Mouse (Mus musculus) embryonic facial prominence, embryonic 13.5 days (tissue): ENCODE results near the gene Otud3. TPM values are rescaled to one million over a fixed set of nuclear protein-coding genes. Genes with fewer than 3 reads are reported as not detected.

Source experiments
- ATAC-seq: fragments of 200-750 bp; cut with Nextera tagmentation; 2 replicates; pipeline ENCODE4 v1.8.0; 2017; ENCODE audit warnings: low read depth; ENCODE audit not compliant: insufficient number of reproducible peaks, insufficient read depth, low FRiP score, low TSS enrichment
- H3K27ac ChIP-seq: fragments of 300-500 bp; sonication (generic); 2 replicates; pipeline ENCODE4 v1.5.1; 2015; ENCODE audit warnings: moderate library complexity, mild to moderate bottlenecking, inconsistent platforms
- H3K27me3 ChIP-seq: fragments of 300-500 bp; sonication (generic); 2 replicates; pipeline ENCODE4 v1.6.1; 2015; ENCODE audit warnings: mild to moderate bottlenecking, inconsistent platforms
- H3K36me3 ChIP-seq: fragments of 300-500 bp; sonication (generic); 2 replicates; pipeline ENCODE4 v1.6.1; 2015; ENCODE audit warnings: mild to moderate bottlenecking, inconsistent platforms
- H3K4me1 ChIP-seq: fragments of 300-500 bp; sonication (generic); 2 replicates; pipeline ENCODE4 v1.6.1; 2015; ENCODE audit warnings: inconsistent platforms
- H3K4me2 ChIP-seq: fragments of 300-500 bp; sonication (generic); 2 replicates; pipeline ENCODE4 v1.6.1; 2015; ENCODE audit warnings: moderate library complexity, mild to moderate bottlenecking, inconsistent platforms
- H3K4me3 ChIP-seq: fragments of 300-500 bp; sonication (generic); 2 replicates; pipeline ENCODE4 v1.5.1; 2015; ENCODE audit warnings: mild to moderate bottlenecking, inconsistent platforms
- H3K9ac ChIP-seq: fragments of 300-500 bp; sonication (generic); 2 replicates; pipeline ENCODE4 v1.6.1; 2015; ENCODE audit warnings: mild to moderate bottlenecking, inconsistent platforms
- H3K9me3 ChIP-seq: fragments of 300-500 bp; sonication (generic); 2 replicates; pipeline ENCODE4 v1.6.1; 2016; ENCODE audit warnings: inconsistent platforms
- WGBS: fragments of 180-500 bp; shearing (Covaris S2); methylation state at CpG from one replicate; pipeline ENCODE4 v1.1.7; 2015; ENCODE audit warnings: mixed read lengths; 5-methylcytosine and 5-hydroxymethylcytosine counted together
- polyA plus RNA-seq: library from polyadenylated mRNA; unstranded; fragments of >200 nt; fragmentation: Nextera tagmentation; extraction: Ambion mirVana; gene quantifications from 2 replicates; pipeline ENCODE4 v1.2.1, GENCODE M21; 2015

Otud3 gene
- 2.7 and 2.8 TPM in 2 replicates for polyA plus RNA-seq

DNA sequence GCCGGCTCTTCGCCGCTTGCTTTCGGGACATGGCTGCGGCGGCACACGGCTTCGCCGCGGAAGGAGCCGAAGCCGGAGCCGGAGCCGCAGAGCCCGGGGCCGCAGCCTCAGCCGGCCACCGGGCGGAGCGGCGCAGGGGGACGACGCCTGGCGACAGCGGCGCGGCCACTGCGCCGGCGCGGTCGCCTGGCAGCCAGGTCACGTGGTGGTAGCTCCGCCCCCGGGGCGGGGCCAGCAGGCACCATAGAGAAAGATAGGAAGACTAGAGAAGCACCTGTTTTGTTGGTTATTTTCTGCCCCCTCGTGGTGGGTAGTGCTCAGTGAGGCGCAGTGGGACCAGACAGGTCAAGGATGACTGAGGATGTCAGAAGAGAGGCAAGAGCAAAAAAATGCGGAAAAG lies at the start of gene Otud3:
Otud3 (minus strand) TSS at position 149 of the 400 bp plus-strand sequence.
- no peaks in the 10 kb centered on the region for H3K27me3 ChIP-seq
- peaks cover 11% of the 10 kb centered on the region for H3K4me1 ChIP-seq
- peak within 1 kb of the TSS; percentile 90 for H3K9ac ChIP-seq
- WGBS: under 1% methylated on average over 39 of the region's 39 CpGs
- peak within 1 kb of the TSS; percentile 95 for H3K4me3 ChIP-seq
- H3K36me3 ChIP-seq: peaks cover 8% of the 10 kb centered on the region
- H3K9me3 ChIP-seq: no peaks in the 10 kb centered on the region
- peak within 1 kb of the TSS; percentile 93 for H3K4me2 ChIP-seq
- ATAC-seq: peak; percentile 85
- no peak within 1 kb of the TSS for H3K27ac ChIP-seq

DNA sequence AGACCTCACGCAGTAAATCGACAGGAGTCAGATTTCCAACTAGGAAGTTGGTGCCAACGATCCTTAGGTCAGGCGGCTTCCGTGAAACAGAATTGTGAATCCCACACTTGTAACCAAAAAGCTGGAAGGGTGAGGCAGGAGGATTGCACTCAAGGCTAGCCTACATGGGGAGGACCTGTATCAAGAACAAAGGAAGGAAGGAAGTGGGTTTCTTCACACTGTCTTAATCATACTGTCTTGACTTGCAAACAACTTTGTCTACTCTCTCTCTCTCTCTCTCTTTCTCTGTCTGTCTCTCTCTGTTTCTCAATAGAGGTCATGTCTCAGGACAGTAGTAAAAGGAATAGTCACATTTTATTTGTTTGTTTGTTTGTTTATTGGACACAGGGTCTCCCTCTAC lies 49.0 kb upstream of the Otud3 start:
- no peak overlapping the region for H3K4me3 ChIP-seq
- ATAC-seq: no peak
- H3K4me2 ChIP-seq: no peak overlapping the region
- no peak overlapping the region for H3K9ac ChIP-seq
- H3K27me3 ChIP-seq: 0 out of 2 replicates have a peak, but pooled peaks cover 3% of the 10 kb centered on the region
- no peaks in the 10 kb centered on the region for H3K36me3 ChIP-seq
- 78% methylated on average over 5 of the region's 5 CpGs for WGBS
- no peak overlapping the region for H3K27ac ChIP-seq
- no peaks in the 10 kb centered on the region for H3K4me1 ChIP-seq
- H3K9me3 ChIP-seq: no peaks in the 10 kb centered on the region

DNA sequence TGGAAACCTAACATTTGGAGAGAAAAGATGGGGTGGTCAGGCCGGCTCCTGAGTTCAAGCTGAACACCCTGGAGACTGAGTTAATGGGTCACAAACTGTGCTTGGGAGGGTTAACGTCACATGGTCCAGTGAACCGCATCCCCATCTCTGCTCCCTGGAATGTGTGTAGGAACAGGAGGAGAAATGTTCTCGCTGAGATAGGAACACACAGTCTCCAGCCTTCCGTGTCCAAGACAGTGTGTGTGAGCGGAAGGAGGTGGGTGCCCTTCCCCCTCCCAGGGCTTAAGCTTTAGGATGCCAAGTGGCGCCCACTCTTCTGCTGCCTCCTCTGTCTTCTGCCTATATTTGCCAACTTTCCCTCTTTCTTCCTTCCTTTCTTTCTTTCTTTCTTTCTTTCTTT lies 46.2 kb upstream of the Otud3 start:
- WGBS: 70% methylated on average over 7 of the region's 7 CpGs

DNA sequence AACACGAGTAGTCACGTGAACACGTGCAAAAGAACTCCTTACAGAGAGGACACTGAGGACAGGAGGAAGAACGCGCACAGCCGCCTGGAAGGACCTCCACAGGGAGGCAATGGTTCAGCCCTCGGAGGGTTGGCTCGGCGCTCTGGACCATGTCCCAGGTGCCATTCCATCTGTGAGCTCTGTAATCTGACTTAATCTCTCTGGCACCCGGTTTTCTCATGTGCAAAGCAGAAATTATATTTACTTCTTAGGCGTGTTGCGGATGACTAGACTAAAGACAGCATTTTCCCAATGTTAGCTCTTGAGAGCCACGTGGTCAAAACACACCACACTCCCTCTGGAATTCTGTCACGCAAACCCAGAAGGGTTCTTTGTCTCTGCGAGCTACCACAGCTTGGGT lies 45.4 kb upstream of the Otud3 start:
- Histone ChIP-seq H3K9me3 (no peaks in the 10 kb centered on the region), H3K27me3 (0 out of 2 replicates have a peak, but pooled peaks cover 3% of the 10 kb centered on the region), H3K4me2 (no peak overlapping the region), H3K4me1 (no peaks in the 10 kb centered on the region), H3K4me3 (no peak overlapping the region), H3K36me3 (no peaks in the 10 kb centered on the region), H3K27ac (no peak overlapping the region), H3K9ac (no peak overlapping the region)
- 84% methylated on average over 15 of the region's 15 CpGs for WGBS
- ATAC-seq: no peak

More for the DNA sequence above, 46.2 kb upstream of the Otud3 start:
- no peak for ATAC-seq
- no peaks in the 10 kb centered on the region for H3K9me3 ChIP-seq
- no peak overlapping the region for H3K9ac ChIP-seq
- 0 out of 2 replicates have a peak, but pooled peaks cover 3% of the 10 kb centered on the region for H3K27me3 ChIP-seq
- no peak overlapping the region for H3K4me2 ChIP-seq
- H3K4me3 ChIP-seq: no peak overlapping the region
- no peaks in the 10 kb centered on the region for H3K4me1 ChIP-seq
- no peaks in the 10 kb centered on the region for H3K36me3 ChIP-seq
- H3K27ac ChIP-seq: no peak overlapping the region

DNA sequence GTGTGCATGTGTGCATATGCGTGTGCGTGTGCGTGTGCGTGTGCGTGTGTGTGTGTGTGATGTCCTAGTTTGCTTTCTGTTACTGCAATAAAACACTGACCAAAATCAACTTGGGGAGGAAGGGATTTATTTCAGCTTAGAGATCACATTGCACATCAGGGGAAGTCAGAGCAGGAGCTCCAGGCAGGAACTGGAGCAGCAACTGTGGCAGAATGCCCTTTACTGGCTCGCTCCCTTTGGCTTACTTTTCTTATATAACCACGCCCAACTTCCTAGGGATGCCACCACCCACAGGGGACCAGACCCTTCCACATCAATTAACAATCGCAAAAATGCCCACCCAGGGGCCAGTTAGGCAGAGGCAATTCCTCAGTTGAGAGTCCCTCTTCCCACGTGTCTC lies 44.9 kb upstream of the Otud3 start:
- Histone ChIP-seq H3K4me1 (no peaks in the 10 kb centered on the region), H3K4me2 (no peak overlapping the region), H3K4me3 (no peak overlapping the region), H3K36me3 (no peaks in the 10 kb centered on the region), H3K9ac (no peak overlapping the region), H3K27me3 (0 out of 2 replicates have a peak, but pooled peaks cover 3% of the 10 kb centered on the region), H3K27ac (no peak overlapping the region), H3K9me3 (no peaks in the 10 kb centered on the region)
- no peak for ATAC-seq
- WGBS: 86% methylated on average over 9 of the region's 9 CpGs

GRCm38 (mm10) chr4:138948257-138948656 lies 34.5 kb upstream of the Otud3 start:
- no peak overlapping the region for H3K9ac ChIP-seq
- H3K9me3 ChIP-seq: 0 out of 2 replicates have a peak, but pooled peaks cover 4% of the 10 kb centered on the region
- no peaks in the 10 kb centered on the region for H3K36me3 ChIP-seq
- H3K4me3 ChIP-seq: no peak overlapping the region
- H3K4me2 ChIP-seq: no peak overlapping the region
- WGBS: 80% methylated on average over 2 of the region's 2 CpGs
- no peak for ATAC-seq
- no peak overlapping the region for H3K27ac ChIP-seq
- 0 out of 2 replicates have a peak, but pooled peaks cover 4% of the 10 kb centered on the region for H3K4me1 ChIP-seq
- H3K27me3 ChIP-seq: no peaks in the 10 kb centered on the region

GRCm38 (mm10) chr4:138943730-138944129 lies 30.0 kb upstream of the Otud3 start:
- Histone ChIP-seq H3K27me3 (no peaks in the 10 kb centered on the region), H3K4me2 (peak overlapping the region; percentile 14; the same call in 1 of the 2 replicates), H3K4me3 (peak overlapping the region; percentile 18; the same call in 1 of the 2 replicates), H3K36me3 (no peaks in the 10 kb centered on the region), H3K9ac (0 out of 2 replicates have a peak overlapping the region, but pooled peaks have one; percentile 36), H3K27ac (no peak overlapping the region), H3K4me1 (peaks cover 23% of the 10 kb centered on the region), H3K9me3 (no peaks in the 10 kb centered on the region)
- no peak for ATAC-seq
- 25% methylated on average over 15 of the region's 15 CpGs for WGBS

GRCm38 (mm10) chr4:138941966-138942365 lies 28.2 kb upstream of the Otud3 start:
- 27% methylated on average over 6 of the region's 6 CpGs for WGBS
- Histone ChIP-seq H3K4me2 (0 out of 2 replicates have a peak overlapping the region, but pooled peaks have one; percentile 1), H3K4me1 (peaks cover 23% of the 10 kb centered on the region), H3K9me3 (no peaks in the 10 kb centered on the region), H3K36me3 (no peaks in the 10 kb centered on the region), H3K27me3 (no peaks in the 10 kb centered on the region), H3K4me3 (no peak overlapping the region), H3K9ac (no peak overlapping the region), H3K27ac (peak overlapping the region; percentile 78)
- 0 out of 2 replicates have a peak, but pooled peaks have one; percentile 72 for ATAC-seq

GRCm38 (mm10) chr4:138941401-138941800 lies 27.7 kb upstream of the Otud3 start:
- 29% methylated on average over 7 of the region's 7 CpGs for WGBS
- H3K36me3 ChIP-seq: no peaks in the 10 kb centered on the region
- H3K4me1 ChIP-seq: peaks cover 23% of the 10 kb centered on the region
- no peaks in the 10 kb centered on the region for H3K9me3 ChIP-seq
- H3K9ac ChIP-seq: no peak overlapping the region
- H3K27me3 ChIP-seq: no peaks in the 10 kb centered on the region
- no peak for ATAC-seq
- H3K4me3 ChIP-seq: no peak overlapping the region
- 0 out of 2 replicates have a peak overlapping the region, but pooled peaks have one; percentile 1 for H3K4me2 ChIP-seq
- H3K27ac ChIP-seq: peak overlapping the region; percentile 78

GRCm38 (mm10) chr4:138939481-138939880 lies 25.7 kb upstream of the Otud3 start:
- no peaks in the 10 kb centered on the region for H3K27me3 ChIP-seq
- no peak overlapping the region for H3K27ac ChIP-seq
- no peaks in the 10 kb centered on the region for H3K9me3 ChIP-seq
- no peak overlapping the region for H3K4me2 ChIP-seq
- no peak overlapping the region for H3K9ac ChIP-seq
- WGBS: 71% methylated on average over 4 of the region's 4 CpGs
- H3K4me1 ChIP-seq: peaks cover 23% of the 10 kb centered on the region
- H3K4me3 ChIP-seq: no peak overlapping the region
- H3K36me3 ChIP-seq: no peaks in the 10 kb centered on the region
- ATAC-seq: no peak

GRCm38 (mm10) chr4:138938495-138939269 lies 24.9 kb upstream of the Otud3 start:
- 66% methylated on average over 10 of the region's 10 CpGs for WGBS
- Histone ChIP-seq H3K4me1 (peaks cover 20% of the 10 kb centered on the region), H3K36me3 (no peaks in the 10 kb centered on the region), H3K9ac (no peak overlapping the region), H3K27me3 (no peaks in the 10 kb centered on the region), H3K4me2 (no peak overlapping the region), H3K27ac (no peak overlapping the region), H3K9me3 (no peaks in the 10 kb centered on the region), H3K4me3 (no peak overlapping the region)
- ATAC-seq: no peak
